Mouse (Mus musculus) heart, embryonic 14.5 days (tissue): ENCODE measurements around the gene Csf2ra. TPM values are rescaled to one million over a fixed set of nuclear protein-coding genes. Genes with fewer than 3 reads are reported as not detected.

ENCODE experiments used
- ATAC-seq: fragments of 200-750 bp; cut with Nextera tagmentation; 2 replicates; pipeline ENCODE4 v1.8.0; 2017; ENCODE audit warnings: low read depth, moderate TSS enrichment; ENCODE audit not compliant: insufficient number of reproducible peaks, insufficient read depth, low FRiP score
- H3K27ac ChIP-seq, 2 experiments: fragments of 200-500 bp in 1 of 2; fragments of 300-500 bp in 1 of 2; sonication (generic) in 1 of 2; replicated peaks in 1 of 2; 2 replicates each; pipeline ENCODE4 v1.5.1; 2012 to 2014; ENCODE audit warnings: low read depth in 2 of 2, low read length in 2 of 2, control low read depth in 1 of 2, mild to moderate bottlenecking in 1 of 2, mixed read lengths in 1 of 2; ENCODE audit not compliant: control insufficient read depth in 1 of 2, insufficient read depth in 1 of 2
- H3K27me3 ChIP-seq: fragments of 300-500 bp; sonication (generic); 2 replicates; pipeline ENCODE4 v1.6.1; 2014; ENCODE audit warnings: mild to moderate bottlenecking, low read length, control low read depth; ENCODE audit not compliant: control insufficient read depth, insufficient read depth
- H3K36me3 ChIP-seq: fragments of 300-500 bp; sonication (generic); 2 replicates; pipeline ENCODE4 v1.6.1; 2014; ENCODE audit warnings: mild to moderate bottlenecking, control low read depth, low read length, mixed read lengths; ENCODE audit not compliant: control insufficient read depth, insufficient read depth
- H3K4me1 ChIP-seq, 2 experiments: fragments of 200-500 bp in 1 of 2; fragments of 300-500 bp in 1 of 2; sonication (generic) in 1 of 2; 2 replicates each; pipeline ENCODE4 v1.6.1; 2012 to 2014; ENCODE audit warnings: low read length in 2 of 2, control low read depth in 1 of 2, mixed read lengths in 1 of 2; ENCODE audit not compliant: control insufficient read depth in 2 of 2, insufficient read depth in 2 of 2
- H3K4me2 ChIP-seq: fragments of 300-500 bp; sonication (generic); 2 replicates; pipeline ENCODE4 v1.6.1; 2014; ENCODE audit warnings: mild to moderate bottlenecking, low read length
- H3K4me3 ChIP-seq, 2 experiments: fragments of 200-500 bp in 1 of 2; fragments of 300-500 bp in 1 of 2; sonication (generic) in 1 of 2; 2 replicates each; pipeline ENCODE4 v1.5.1; 2012 to 2014; ENCODE audit warnings: low read length in 2 of 2, mild to moderate bottlenecking in 2 of 2, control low read depth in 1 of 2, low read depth in 1 of 2, moderate library complexity in 1 of 2; ENCODE audit not compliant: control insufficient read depth in 1 of 2, insufficient read depth in 1 of 2
- H3K9ac ChIP-seq: fragments of 300-500 bp; sonication (generic); 2 replicates; pipeline ENCODE4 v1.6.1; 2014; ENCODE audit warnings: mild to moderate bottlenecking, low read length
- H3K9me3 ChIP-seq: fragments of 300-500 bp; sonication (generic); 2 replicates; pipeline ENCODE4 v1.6.1; 2016; ENCODE audit warnings: low read length, control low read depth; ENCODE audit not compliant: control insufficient read depth
- WGBS: fragments of 180-500 bp; shearing (Covaris S2); extraction: QIAGEN DNeasy Blood & Tissue Kit; methylation state at CpG from one replicate; pipeline ENCODE4 v1.1.7; 2014; 5-methylcytosine and 5-hydroxymethylcytosine counted together
- polyA plus RNA-seq: library from polyadenylated mRNA; unstranded; fragments of >200 nt; fragmentation: Nextera tagmentation; extraction: Ambion mirVana; gene quantifications from 2 replicates; pipeline ENCODE4 v1.2.1, GENCODE M21; 2014

The Csf2ra gene
- polyA plus RNA-seq, 1 experiment from 2014 or later: 32.0 TPM

- no peaks in the 10 kb centered on the region for H3K4me1 ChIP-seq
- no peak for ATAC-seq
- 59% methylated on average over 2 of the region's 2 CpGs for WGBS
- no peaks in the 10 kb centered on the region for H3K36me3 ChIP-seq
- no peaks in the 10 kb centered on the region for H3K9me3 ChIP-seq
- no peaks in the 10 kb centered on the region for H3K27me3 ChIP-seq
- H3K27ac ChIP-seq: no peak overlapping the region
- H3K9ac ChIP-seq: no peak overlapping the region
- H3K4me2 ChIP-seq: no peak overlapping the region
- no peak overlapping the region for H3K4me3 ChIP-seq
Observed at GRCm38 (mm10) chr19:61237967-61238366, 9.7 kb upstream of the Csf2ra start.

GRCm38 (mm10) chr19:61234532-61234931, 6.3 kb upstream of the Csf2ra start:
- WGBS: 52% methylated on average over 5 of the region's 5 CpGs
- Histone ChIP-seq H3K4me1 (no peaks in the 10 kb centered on the region), H3K9me3 (no peaks in the 10 kb centered on the region), H3K4me3 (no peak overlapping the region), H3K36me3 (no peaks in the 10 kb centered on the region), H3K27me3 (no peaks in the 10 kb centered on the region), H3K9ac (no peak overlapping the region), H3K27ac (no peak overlapping the region), H3K4me2 (no peak overlapping the region)
- ATAC-seq: no peak

- peak overlapping the region; percentile 63 to 76 for H3K4me3 ChIP-seq
- peak overlapping the region; percentile 74 to 77 for H3K27ac ChIP-seq
- peak overlapping the region; percentile 66 for H3K9ac ChIP-seq
- H3K9me3 ChIP-seq: peaks cover 4% of the 10 kb centered on the region; the same call in 1 of the 2 replicates
- H3K36me3 ChIP-seq: no peaks in the 10 kb centered on the region
- peak overlapping the region; percentile 65 for H3K4me2 ChIP-seq
- 2% methylated on average over 71 of the region's 71 CpGs for WGBS
- H3K4me1 ChIP-seq: peaks cover 0 to 9% of the 10 kb centered on the region in 2 experiments; a peak in 1 of 4 replicates
- ATAC-seq: peak; percentile 88
- no peaks in the 10 kb centered on the region for H3K27me3 ChIP-seq
Observed at GRCm38 (mm10) chr19:61226928-61227854, 1.0 kb downstream of the Csf2ra start.

- peak; percentile 34 for ATAC-seq
- Histone ChIP-seq H3K4me3 (peak overlapping the region; percentile 63 to 76), H3K27ac (peak overlapping the region; percentile 74 to 77), H3K9me3 (peaks cover 4% of the 10 kb centered on the region; the same call in 1 of the 2 replicates), H3K36me3 (no peaks in the 10 kb centered on the region), H3K9ac (peak overlapping the region; percentile 25), H3K4me2 (peak overlapping the region; percentile 65), H3K4me1 (peaks cover 0 to 9% of the 10 kb centered on the region in 2 experiments; a peak in 1 of 4 replicates), H3K27me3 (no peaks in the 10 kb centered on the region)
- 3% methylated on average over 71 of the region's 71 CpGs for WGBS
Observed at GRCm38 (mm10) chr19:61226401-61226927, 1.8 kb downstream of the Csf2ra start.

GRCm38 (mm10) chr19:61225526-61226400, 2.5 kb downstream of the Csf2ra start:
- H3K27ac ChIP-seq: peak overlapping the region; percentile 74 to 77; a peak in 3 of 4 replicates
- peak overlapping the region; percentile 65 for H3K4me2 ChIP-seq
- ATAC-seq: peak; percentile 40
- WGBS: 8% methylated on average over 64 of the region's 70 CpGs
- peak overlapping the region; percentile 63 to 76 for H3K4me3 ChIP-seq
- H3K4me1 ChIP-seq: peaks cover 0 to 9% of the 10 kb centered on the region in 2 experiments; a peak in 1 of 4 replicates
- H3K36me3 ChIP-seq: no peaks in the 10 kb centered on the region
- peak overlapping the region; percentile 25; the same call in 1 of the 2 replicates for H3K9ac ChIP-seq
- peaks cover 4% of the 10 kb centered on the region; the same call in 1 of the 2 replicates for H3K9me3 ChIP-seq
- no peaks in the 10 kb centered on the region for H3K27me3 ChIP-seq

- no peaks in the 10 kb centered on the region for H3K27me3 ChIP-seq
- WGBS: 32% methylated on average over 51 of the region's 53 CpGs
- peaks cover 0 to 9% of the 10 kb centered on the region in 2 experiments; a peak in 1 of 4 replicates for H3K4me1 ChIP-seq
- peak overlapping the region; percentile 65 for H3K4me2 ChIP-seq
- peak; percentile 6; the same call in 1 of the 2 replicates for ATAC-seq
- peaks cover 4% of the 10 kb centered on the region; the same call in 1 of the 2 replicates for H3K9me3 ChIP-seq
- H3K27ac ChIP-seq: no peak overlapping the region
- peak overlapping the region; percentile 63 to 76 for H3K4me3 ChIP-seq
- H3K9ac ChIP-seq: no peak overlapping the region
- H3K36me3 ChIP-seq: no peaks in the 10 kb centered on the region
Observed at GRCm38 (mm10) chr19:61224678-61225525, 3.3 kb downstream of the Csf2ra start.
